Mouse (Mus musculus) bone marrow macrophage, adult 2 months (primary cell): ENCODE data around the gene Srf.

Experiments
- CTCF ChIP-seq: IDR thresholded peaks from 2 replicates; pipeline ENCODE4 v1.5.1; 2012; ENCODE audit warnings: low read depth, mild to moderate bottlenecking, low read length, moderate library complexity
- POLR2A ChIP-seq: IDR thresholded peaks from 2 replicates; pipeline ENCODE4 v1.6.1; 2012; ENCODE audit warnings: mild to moderate bottlenecking, low read depth, low read length, borderline replicate concordance

DNA sequence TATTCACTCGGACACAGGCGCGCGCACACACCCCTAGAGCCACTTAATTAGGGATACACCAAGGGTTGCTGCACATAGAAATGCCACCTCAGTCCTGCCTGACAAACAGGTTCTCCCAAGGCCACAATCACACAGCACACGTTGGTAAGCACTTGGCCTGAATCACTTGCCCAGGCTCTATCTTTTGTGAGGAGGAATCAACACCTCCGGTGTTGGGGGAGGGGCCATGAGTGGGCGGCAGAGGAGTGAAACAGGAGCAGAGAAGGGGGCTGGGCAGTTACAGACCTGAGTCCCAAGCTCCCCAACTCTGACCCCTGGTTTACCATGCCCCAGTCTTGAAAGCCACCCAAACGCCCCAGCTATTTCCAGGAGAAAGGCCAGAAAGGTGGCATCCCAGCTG is 9.0 kb downstream of the Srf start:
- TF ChIP-seq CTCF (no peak), POLR2A (no peak)
